ENCODE assay signal across 21 mouse cellular contexts in the genomic region with DNA sequence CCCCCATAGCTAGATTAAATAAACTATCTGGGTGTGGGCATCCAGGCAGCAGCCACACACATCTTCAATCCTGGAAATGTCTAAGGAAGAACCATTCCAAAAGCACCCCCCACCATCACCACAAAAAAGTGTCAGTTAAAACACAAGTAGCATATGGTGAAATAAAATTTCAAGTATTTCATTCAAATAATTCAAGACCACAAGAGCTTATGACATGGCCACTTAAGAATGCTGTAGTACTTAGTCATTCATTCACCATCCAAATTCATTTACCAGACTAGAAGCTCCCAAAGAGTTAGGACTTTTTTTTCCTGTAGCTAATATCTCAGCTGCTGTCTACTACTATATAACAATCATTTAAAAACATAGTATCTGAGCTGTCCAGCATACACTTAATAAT.
DNase-seq lines count a peak whose midpoint lies in the region; ATAC-seq and TF ChIP-seq lines count a peak whose summit lies in the region.
"Had no signal": no experiment of that assay in that cellular context is flagged by ENCODE, and none has a peak within 500 bp of the region (broad histone marks: within the 10 kb centered on the region; RNA-seq: fewer than 3 reads in every experiment).

No protein-coding gene starts in this region.

- 0 out of 2 replicates have a peak, but pooled peaks have one; percentile 23 for ATAC-seq in limb, embryonic 14.5 days (ENCODE audit: low FRiP score, low read depth)
- ATAC-seq: forebrain, embryonic 15.5 days; intestine, embryonic 15.5 days had no signal

- H3K79me3 ChIP-seq in C2C12 (ENCODE audit: low read depth), result no peaks in the 10 kb centered on the region

- TF ChIP-seq POLR2A in limb, embryonic 14.5 days (IDR thresholded peaks at IDR 0.05; ENCODE audit: borderline replicate concordance, extremely low read depth, insufficient read depth, insufficient read length), result no peak
- TF ChIP-seq POLR2A in embryonic fibroblast, embryonic 13.5 days (IDR thresholded peaks at IDR 0.05; ENCODE audit: low read depth, low read length), result no peak

- H3K9ac ChIP-seq in limb, embryonic 14.5 days (ENCODE audit: low read depth, low read length, severe bottlenecking), result no peak overlapping the region
- H3K9ac ChIP-seq: embryonic facial prominence, embryonic 13.5 days; forebrain, embryonic 15.5 days; heart, embryonic 12.5 days; hindbrain, embryonic 14.5 days; intestine, embryonic 15.5 days had no signal

- H3K4me3 ChIP-seq in limb, embryonic 14.5 days (replicated peaks; ENCODE audit: low read length), result no peak overlapping the region
- H3K4me3 ChIP-seq in limb, embryonic 10.5 days, result no peak overlapping the region
- H3K4me3 ChIP-seq in C2C12 (ENCODE audit: insufficient read depth, poor library complexity, severe bottlenecking), result no peak overlapping the region
- no peak overlapping the region for H3K4me3 ChIP-seq in embryonic fibroblast, embryonic 13.5 days (ENCODE audit: insufficient read depth, low read length)
- H3K4me3 ChIP-seq: embryonic facial prominence, embryonic 13.5 days; erythroblast, embryonic 14.5 days; forebrain, embryonic 15.5 days; heart, adult 2 months; heart, embryonic 12.5 days; hindbrain, embryonic 10.5 days; intestine, embryonic 15.5 days had no signal

- no peaks in the 10 kb centered on the region for H3K9me3 ChIP-seq in limb, embryonic 14.5 days (ENCODE audit: control insufficient read depth, low read length)
- no peaks in the 10 kb centered on the region for H3K9me3 ChIP-seq in limb, embryonic 10.5 days (replicated peaks)
- H3K9me3 ChIP-seq: embryonic facial prominence, embryonic 13.5 days; forebrain, embryonic 15.5 days; heart, embryonic 12.5 days; hindbrain, embryonic 10.5 days; intestine, embryonic 15.5 days had no signal

- H3ac ChIP-seq in C2C12 (ENCODE audit: control insufficient read depth, insufficient read length, low read depth), result no peak overlapping the region

- H3K36me3 ChIP-seq in limb, embryonic 14.5 days (ENCODE audit: control insufficient read depth, insufficient read depth, low read length), result no peaks in the 10 kb centered on the region
- no peaks in the 10 kb centered on the region for H3K36me3 ChIP-seq in limb, embryonic 10.5 days
- H3K36me3 ChIP-seq in C2C12 (ENCODE audit: control insufficient read depth, insufficient read depth), result no peaks in the 10 kb centered on the region
- H3K36me3 ChIP-seq: embryonic facial prominence, embryonic 13.5 days; forebrain, embryonic 15.5 days; heart, embryonic 12.5 days; hindbrain, embryonic 10.5 days; intestine, embryonic 15.5 days had no signal

- no peak for TF ChIP-seq CTCF in C2C12 (IDR thresholded peaks at IDR 0.05; ENCODE audit: control insufficient read depth, insufficient read depth, insufficient read length)
- TF ChIP-seq CTCF in embryonic fibroblast, embryonic 13.5 days (IDR thresholded peaks at IDR 0.05; ENCODE audit: borderline replicate concordance, insufficient read depth, low read length), result no peak

- DNase-seq in limb, embryonic 14.5 days (ENCODE audit: low spot score), result no peak
- no peak for DNase-seq in limb, embryonic 10.5 days (ENCODE audit: low spot score)
- DNase-seq in 3134 (ENCODE audit: extremely low read depth, insufficient read length, low spot score), result peak; percentile 56
- no peak for DNase-seq in left cerebral cortex, adult 9 months (ENCODE audit: low spot score in 2 of 2)
- no peak for DNase-seq in cerebellum, postnatal 4 days (ENCODE audit: low spot score in 2 of 2)
- DNase-seq: adrenal gland, adult 8-10 months; adrenal gland, postnatal 36 days; B cell, adult 2 months; cerebellum, postnatal 10 days; embryo, embryonic 11 days; gastrocnemius, postnatal 10 days; heart, adult 2 months had no signal

- no peak overlapping the region for H3K4me2 ChIP-seq in limb, embryonic 14.5 days (replicated peaks; ENCODE audit: low read depth, low read length, severe bottlenecking)
- H3K4me2 ChIP-seq: embryonic facial prominence, embryonic 13.5 days; forebrain, embryonic 15.5 days; heart, embryonic 12.5 days; hindbrain, embryonic 14.5 days; intestine, embryonic 15.5 days had no signal

- H3K27me3 ChIP-seq in limb, embryonic 14.5 days (ENCODE audit: control insufficient read depth, insufficient read depth, low read length), result no peaks in the 10 kb centered on the region
- no peaks in the 10 kb centered on the region for H3K27me3 ChIP-seq in limb, embryonic 10.5 days (ENCODE audit: low read depth, poor library complexity, severe bottlenecking)
- H3K27me3 ChIP-seq in C2C12 (ENCODE audit: control insufficient read depth, insufficient read depth, insufficient read length), result no peaks in the 10 kb centered on the region
- H3K27me3 ChIP-seq: embryonic facial prominence, embryonic 13.5 days; forebrain, embryonic 15.5 days; heart, embryonic 12.5 days; intestine, embryonic 15.5 days had no signal

- H3K4me1 ChIP-seq in limb, embryonic 14.5 days (ENCODE audit: control insufficient read depth, insufficient read depth, low read length), result 0 out of 2 replicates have a peak, but pooled peaks cover 3% of the 10 kb centered on the region
- H3K4me1 ChIP-seq in limb, embryonic 10.5 days, result peaks cover 10% of the 10 kb centered on the region
- peaks cover 23% of the 10 kb centered on the region for H3K4me1 ChIP-seq in embryonic fibroblast, embryonic 13.5 days (ENCODE audit: control insufficient read depth, insufficient read depth, low read length)
- H3K4me1 ChIP-seq: intestine, embryonic 15.5 days had no signal

- H3K27ac ChIP-seq in limb, embryonic 14.5 days (replicated peaks; ENCODE audit: low read depth, low read length), result no peak overlapping the region
- H3K27ac ChIP-seq in limb, embryonic 10.5 days, result no peak overlapping the region
- H3K27ac ChIP-seq in embryonic fibroblast, embryonic 13.5 days (ENCODE audit: insufficient read depth, low read length), result peak overlapping the region; percentile 49
- H3K27ac ChIP-seq: embryonic facial prominence, embryonic 13.5 days; forebrain, embryonic 15.5 days; hindbrain, embryonic 10.5 days; hindbrain, embryonic 14.5 days; intestine, embryonic 15.5 days had no signal

- no peaks in the 10 kb centered on the region for H3K79me2 ChIP-seq in C2C12 (ENCODE audit: control insufficient read depth, insufficient read depth)

TF ChIP-seq in C2C12, 6 proteins besides CTCF, POLR2A, EP300 and RAD21:
- TF ChIP-seq MYOD1 (IDR thresholded peaks at IDR 0.05; ENCODE audit: control insufficient read depth, insufficient read length, low read depth), result peak; percentile 9
- TF ChIP-seq CEBPB (IDR thresholded peaks at IDR 0.05; ENCODE audit: low read depth), result peak; percentile 32
- TF ChIP-seq USF1 (IDR thresholded peaks at IDR 0.05; ENCODE audit: low read depth), result no peak
- TF ChIP-seq FOSL1 (IDR thresholded peaks at IDR 0.05; ENCODE audit: insufficient read depth, low read length, poor library complexity, severe bottlenecking), result peak; percentile 87
- TF ChIP-seq MYOG (IDR thresholded peaks at IDR 0.05; ENCODE audit: control insufficient read depth, extremely low read depth, insufficient read length), result no peak
